Mouse (Mus musculus): ENCODE measurements around the gene Olfr777.
"Not testable (repeated sequence)": the region's sequence is repeated elsewhere in the genome, so short reads cannot be mapped to it uniquely, and the experiment has no call there.

The Olfr777 gene

DNA sequence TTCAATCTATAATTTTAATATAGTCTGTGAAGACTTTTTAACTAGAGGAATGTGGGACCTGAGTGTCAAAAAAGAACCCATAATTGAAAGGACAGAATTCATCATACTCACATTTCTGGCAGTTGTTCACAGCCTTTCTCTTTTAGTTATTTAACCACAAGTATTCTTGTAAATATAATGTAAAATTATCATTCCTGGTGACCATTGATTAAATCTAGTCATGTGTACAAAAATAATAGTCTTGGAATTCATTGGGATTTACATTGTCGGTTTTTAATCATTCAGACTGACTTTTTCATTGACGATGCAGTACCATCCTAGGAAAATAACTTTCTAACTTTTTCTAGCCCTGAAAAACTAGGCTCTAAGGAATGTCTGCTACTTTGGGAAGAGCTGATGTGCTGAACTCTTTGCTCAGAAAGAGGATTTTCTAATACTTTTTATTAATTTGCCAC, at the start of gene Olfr777:
Olfr777 (minus strand) TSS at position 405 of the 455 bp plus-strand sequence.
- no peak for DNase-seq (ENCODE audit: extremely low spot score, low spot score)

DNA sequence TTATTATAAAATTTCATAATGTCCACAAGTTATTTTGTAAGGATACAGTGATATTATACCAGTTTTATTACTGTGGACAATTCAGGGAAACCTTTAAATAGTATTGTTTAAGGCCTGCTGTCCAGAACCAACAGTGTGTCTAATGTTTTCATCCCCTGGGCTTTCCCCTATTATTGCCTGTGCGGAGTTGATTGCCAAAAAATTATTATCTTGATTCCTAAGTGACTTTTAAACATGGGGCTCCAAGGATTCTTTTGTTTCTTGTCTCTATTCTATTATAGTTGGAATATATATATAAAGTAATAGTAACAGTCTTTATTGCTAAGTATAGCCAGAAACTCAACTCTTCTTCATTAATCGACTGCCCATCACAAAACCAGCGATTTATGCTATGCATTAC, 46.5 kb upstream of the Olfr777 start, which contains the start of gene Olfr780:
Olfr780 (plus strand) TSS at position 301 of the 400 bp plus-strand sequence.
- DNase-seq (ENCODE audit: extremely low spot score, low spot score), result no peak

DNA sequence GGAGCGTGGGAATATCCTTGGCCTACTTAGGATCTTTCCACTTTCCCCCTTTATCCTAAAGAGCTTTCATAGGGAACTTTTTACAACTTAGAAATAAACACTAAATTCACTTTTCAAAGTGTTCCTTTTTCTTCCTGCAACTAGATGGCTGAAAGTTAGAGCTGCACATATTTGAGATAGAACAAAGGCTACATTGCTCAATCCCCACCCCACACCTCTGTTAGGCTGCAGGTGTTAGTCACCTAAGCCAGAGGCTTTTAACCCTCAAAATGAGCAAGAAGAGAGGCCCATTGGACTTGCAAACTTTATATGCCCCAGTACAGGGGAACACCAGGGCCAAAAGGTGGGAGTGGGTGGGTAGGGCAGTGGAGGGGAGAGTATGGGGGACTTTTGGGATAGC, 42.2 kb upstream of the Olfr777 start:
- not testable (repeated sequence) for DNase-seq (ENCODE audit: extremely low spot score, low spot score)

DNA sequence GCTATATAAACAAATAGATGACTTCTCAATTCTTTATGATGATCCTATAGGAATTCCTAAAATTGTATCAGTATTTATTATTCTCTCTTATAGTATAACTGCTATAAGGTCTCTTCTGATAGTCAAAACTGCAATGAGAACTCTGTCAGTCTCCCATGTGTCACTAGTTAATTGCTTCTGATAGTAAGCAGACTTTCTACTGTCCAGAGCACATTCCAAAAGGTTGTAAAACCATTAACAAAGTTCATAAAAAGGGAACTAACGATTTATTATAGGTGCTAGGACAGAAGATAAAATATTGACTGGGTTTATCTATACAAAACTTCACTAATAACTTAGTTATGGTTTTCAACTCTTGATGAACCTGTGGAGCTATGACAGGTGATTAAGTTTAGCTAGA, 41.7 kb upstream of the Olfr777 start:
- DNase-seq (ENCODE audit: extremely low spot score, low spot score), result not testable (repeated sequence)

DNA sequence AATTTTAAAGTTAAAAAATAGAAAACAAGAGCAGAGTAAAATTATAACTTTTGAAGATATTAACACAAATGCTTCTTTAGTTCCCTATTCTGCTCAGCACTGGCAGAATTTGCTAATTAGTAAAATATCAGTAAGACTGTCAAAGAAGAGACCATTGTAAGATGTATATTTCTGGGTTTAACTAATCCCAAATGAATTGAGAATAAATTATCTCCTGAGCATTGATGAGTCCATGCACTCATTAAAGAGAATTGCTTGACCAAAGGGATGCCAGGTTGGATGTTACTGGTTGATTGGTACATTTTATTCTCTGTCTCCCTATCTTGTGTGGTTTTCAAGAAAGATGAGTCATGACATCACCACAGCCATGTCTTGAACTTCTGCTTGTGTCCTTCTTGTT, 12.5 kb downstream of the Olfr777 start, which contains the start of gene Olfr776:
Olfr776 (plus strand) TSS at position 301 of the 400 bp plus-strand sequence.
- DNase-seq (ENCODE audit: extremely low spot score, low spot score), result no peak

DNA sequence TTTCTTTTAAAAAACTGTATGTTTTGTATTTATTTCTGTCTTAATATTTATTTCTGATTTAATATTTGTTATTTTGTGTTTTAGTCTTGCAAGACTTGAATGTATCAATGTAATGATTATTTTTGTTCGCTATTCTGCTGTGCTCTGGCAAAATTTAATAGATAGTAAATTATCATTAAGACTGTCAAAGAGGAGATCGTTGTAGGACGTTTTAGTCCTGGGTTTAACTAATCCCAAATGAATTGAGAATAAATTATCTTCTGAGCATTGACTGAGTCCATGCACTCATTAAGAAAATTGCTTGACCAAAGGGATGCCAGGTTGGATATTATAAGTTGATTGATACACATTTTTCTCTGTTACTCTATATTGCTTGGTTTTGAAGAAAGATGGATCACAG, 23.2 kb downstream of the Olfr777 start, which contains the start of gene Olfr775:
Olfr775 (plus strand) TSS at position 301 of the 400 bp plus-strand sequence.
- no peak for DNase-seq (ENCODE audit: extremely low spot score, low spot score)

DNA sequence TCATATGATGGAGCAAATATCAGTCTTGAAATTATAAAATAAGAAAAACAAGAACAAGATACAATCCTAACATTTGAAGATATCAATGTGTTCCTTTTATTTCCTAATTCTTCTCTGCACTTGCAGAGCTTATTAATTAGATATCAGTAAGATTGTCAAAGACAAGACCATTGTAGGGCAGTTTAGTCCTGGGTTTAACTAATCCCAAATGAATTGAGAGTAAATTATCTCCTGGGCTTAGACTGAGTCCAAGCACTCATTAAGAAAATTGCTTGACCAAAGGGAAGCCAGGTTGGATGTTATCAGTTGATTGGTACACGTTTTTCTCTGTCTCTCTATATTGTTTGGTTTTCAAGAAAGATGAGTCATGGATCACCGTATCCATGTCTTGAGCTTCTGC, 35.4 kb downstream of the Olfr777 start, which contains the start of gene Olfr774:
Olfr774 (plus strand) TSS at position 301 of the 400 bp plus-strand sequence.
- no peak for DNase-seq (ENCODE audit: extremely low spot score, low spot score)

DNA sequence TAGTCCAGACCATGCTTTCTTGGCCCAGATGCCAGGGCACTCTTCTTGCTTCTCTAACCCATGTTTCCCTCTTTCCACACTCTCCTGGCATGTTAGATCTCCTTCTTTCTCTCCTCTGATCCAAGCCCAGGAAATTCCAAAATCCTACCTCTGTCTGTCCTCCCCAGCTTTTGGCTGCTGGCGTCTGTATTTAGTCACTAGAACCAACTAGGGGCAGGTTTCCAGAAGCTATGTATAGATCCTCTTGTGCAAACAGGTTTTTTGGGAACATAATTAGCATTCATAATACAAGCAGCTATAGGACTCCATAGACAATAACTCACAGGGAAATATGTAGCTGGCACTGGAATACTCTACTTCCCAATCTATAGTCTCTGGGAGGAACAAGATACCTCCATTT, 40.5 kb downstream of the Olfr777 start:
- no peak for DNase-seq (ENCODE audit: extremely low spot score, low spot score)
